Mouse (Mus musculus) small intestine, adult 2 months (tissue): ENCODE measurements at regions not wholly inside any gene's neighbourhood (a gene's known extent, or its start where the extent isn't known, plus 50 kb on each side); places are given as distances from the start of the nearest gene placed in this dataset.

ENCODE experiments used
- CTCF ChIP-seq: fragments of 200-500 bp; IDR thresholded peaks from 2 replicates; pipeline ENCODE4 v1.5.1; 2012; ENCODE audit warnings: low read depth, mild to moderate bottlenecking, control low read depth, inconsistent platforms, low read length, moderate library complexity, mixed read lengths; ENCODE audit not compliant: insufficient replicate concordance, insufficient read length; ENCODE audit errors: extremely low read depth
- POLR2A ChIP-seq: fragments of 200-500 bp; IDR thresholded peaks from 2 replicates; pipeline ENCODE4 v1.6.1; 2012; ENCODE audit warnings: low read depth, mild to moderate bottlenecking, control low read depth, inconsistent platforms, low read length, moderate library complexity

DNA sequence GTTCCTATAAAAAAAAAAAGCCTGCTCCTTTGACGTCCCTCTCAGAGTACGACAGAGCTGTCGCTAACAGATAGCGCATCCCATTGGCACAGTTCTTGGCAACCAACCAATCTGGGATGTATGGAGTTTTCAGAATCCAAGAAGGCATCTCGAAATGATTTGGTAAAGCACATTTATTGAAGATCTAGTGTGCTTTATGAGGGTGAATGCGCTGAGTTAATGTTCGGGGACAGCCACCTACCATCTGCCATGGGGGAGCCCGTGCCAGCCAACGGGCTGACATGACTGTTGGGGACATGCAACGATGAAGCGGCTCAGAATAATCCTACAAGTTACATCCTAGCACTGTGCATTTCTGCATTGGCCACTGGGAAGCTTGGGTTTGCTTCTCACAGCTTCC, 208.4 kb upstream of the Fam19a5 start:
- no peak for TF ChIP-seq POLR2A
- TF ChIP-seq CTCF: no peak
